Mouse (Mus musculus) heart, embryonic 10.5 days (tissue): Measurements from ENCODE around the gene Neu2. TPM values are rescaled to one million over a fixed set of nuclear protein-coding genes. Genes with fewer than 3 reads are reported as not detected.

Source experiments
- DNase-seq: peaks from one replicate; pipeline ENCODE4 v3.0.0-alpha.2; 2017; ENCODE audit warnings: low spot score
- H3K27ac ChIP-seq: fragments of 300-500 bp; sonication (generic); 2 replicates; pipeline ENCODE4 v1.5.1; 2016; ENCODE audit warnings: mild to moderate bottlenecking
- H3K27me3 ChIP-seq: fragments of 300-500 bp; sonication (generic); 2 replicates; pipeline ENCODE4 v1.6.1; 2016; ENCODE audit warnings: mild to moderate bottlenecking; ENCODE audit not compliant: poor library complexity, insufficient read depth, severe bottlenecking
- H3K36me3 ChIP-seq: fragments of 300-500 bp; sonication (generic); 2 replicates; pipeline ENCODE4 v1.6.1; 2016; ENCODE audit warnings: mild to moderate bottlenecking, moderate library complexity
- H3K4me1 ChIP-seq: fragments of 300-500 bp; sonication (generic); 2 replicates; pipeline ENCODE4 v1.6.1; 2016; ENCODE audit warnings: mild to moderate bottlenecking
- H3K4me3 ChIP-seq: fragments of 300-500 bp; sonication (generic); 2 replicates; pipeline ENCODE4 v1.5.1; 2016; ENCODE audit warnings: mild to moderate bottlenecking, moderate library complexity
- H3K9me3 ChIP-seq: fragments of 300-500 bp; sonication (generic); 2 replicates; pipeline ENCODE4 v1.6.1; 2016; ENCODE audit warnings: mild to moderate bottlenecking, moderate library complexity
- WGBS: fragments of 180-500 bp; shearing (Covaris S2); methylation state at CpG from one replicate; pipeline ENCODE4 v1.1.7; 2016; 5-methylcytosine and 5-hydroxymethylcytosine counted together
- polyA plus RNA-seq: library from polyadenylated mRNA; unstranded; fragments of >200 nt; fragmentation: Nextera tagmentation; extraction: Ambion mirVana; gene quantifications from 2 replicates; pipeline ENCODE4 v1.2.1, GENCODE M21; 2016

Neu2 gene
- polyA plus RNA-seq, 1 experiment from 2014 or later: 0.18 TPM

- Histone ChIP-seq H3K4me1 (peaks cover 30% of the 10 kb centered on the region), H3K9me3 (no peaks in the 10 kb centered on the region), H3K27me3 (no peaks in the 10 kb centered on the region), H3K36me3 (no peaks in the 10 kb centered on the region), H3K4me3 (no peak overlapping the region), H3K27ac (no peak overlapping the region)
- WGBS: 87% methylated on average over 6 of the region's 6 CpGs
- no peak for DNase-seq
Measured at GRCm38 (mm10) chr1:87625254-87626025, 115.8 kb downstream of the Neu2 start.

GRCm38 (mm10) chr1:87626344-87626743 is 116.7 kb downstream of the Neu2 start:
- no peaks in the 10 kb centered on the region for H3K36me3 ChIP-seq
- H3K4me1 ChIP-seq: peaks cover 27% of the 10 kb centered on the region
- no peaks in the 10 kb centered on the region for H3K9me3 ChIP-seq
- peak overlapping the region; percentile 17; the same call in 1 of the 2 replicates for H3K27ac ChIP-seq
- WGBS: 32% methylated on average over 2 of the region's 2 CpGs
- peak; percentile 81 for DNase-seq
- no peaks in the 10 kb centered on the region for H3K27me3 ChIP-seq
- H3K4me3 ChIP-seq: no peak overlapping the region

DNA sequence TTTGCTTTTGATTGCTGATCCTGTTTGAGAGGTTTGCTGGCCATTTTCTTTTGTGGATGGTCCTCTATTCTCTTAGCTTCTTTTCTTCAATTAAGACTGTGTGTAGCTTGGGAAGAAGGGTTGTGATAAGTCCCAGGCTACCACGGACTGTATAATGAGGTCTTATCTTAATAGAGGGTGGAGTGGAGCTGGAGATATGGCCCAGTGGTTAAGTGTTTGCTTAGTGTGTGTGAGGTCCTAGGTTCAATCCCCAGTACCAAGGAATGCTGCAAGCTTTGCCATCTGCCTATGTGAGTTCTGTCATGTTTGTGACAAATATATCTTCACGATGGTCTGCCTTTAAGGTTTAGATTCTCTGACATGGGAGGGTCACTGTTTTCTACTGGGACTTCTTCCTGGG is 118.4 kb downstream of the Neu2 start:
- no peak for DNase-seq
- H3K9me3 ChIP-seq: no peaks in the 10 kb centered on the region
- no peaks in the 10 kb centered on the region for H3K27me3 ChIP-seq
- H3K27ac ChIP-seq: no peak overlapping the region
- no peaks in the 10 kb centered on the region for H3K36me3 ChIP-seq
- H3K4me3 ChIP-seq: no peak overlapping the region
- H3K4me1 ChIP-seq: peaks cover 17% of the 10 kb centered on the region
- WGBS: 23% methylated on average over 2 of the region's 2 CpGs

DNA sequence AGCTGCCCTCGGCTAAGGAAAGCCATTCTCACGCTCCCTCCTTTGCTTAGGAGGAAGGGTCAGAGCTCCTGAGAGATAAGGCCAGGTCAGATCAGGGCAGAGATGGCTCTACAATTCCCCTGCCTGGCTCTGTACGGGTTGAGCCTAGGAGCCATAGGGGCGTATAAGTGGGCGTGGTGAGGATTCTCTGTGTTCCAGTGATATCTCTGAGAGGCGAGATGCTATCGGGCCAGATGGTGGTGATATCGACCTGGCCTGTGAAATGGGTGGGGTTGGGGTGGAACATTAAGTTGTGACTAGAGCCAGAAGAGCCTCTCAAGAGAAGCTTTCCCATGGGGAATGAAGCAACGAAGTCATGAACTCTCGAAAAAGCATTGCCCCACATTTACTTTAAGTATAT is 121.9 kb downstream of the Neu2 start:
- DNase-seq: no peak
- 53% methylated on average over 10 of the region's 10 CpGs for WGBS
- H3K27ac ChIP-seq: no peak overlapping the region
- peaks cover 14% of the 10 kb centered on the region for H3K4me1 ChIP-seq
- no peaks in the 10 kb centered on the region for H3K36me3 ChIP-seq
- H3K4me3 ChIP-seq: no peak overlapping the region
- H3K9me3 ChIP-seq: no peaks in the 10 kb centered on the region
- H3K27me3 ChIP-seq: no peaks in the 10 kb centered on the region

DNA sequence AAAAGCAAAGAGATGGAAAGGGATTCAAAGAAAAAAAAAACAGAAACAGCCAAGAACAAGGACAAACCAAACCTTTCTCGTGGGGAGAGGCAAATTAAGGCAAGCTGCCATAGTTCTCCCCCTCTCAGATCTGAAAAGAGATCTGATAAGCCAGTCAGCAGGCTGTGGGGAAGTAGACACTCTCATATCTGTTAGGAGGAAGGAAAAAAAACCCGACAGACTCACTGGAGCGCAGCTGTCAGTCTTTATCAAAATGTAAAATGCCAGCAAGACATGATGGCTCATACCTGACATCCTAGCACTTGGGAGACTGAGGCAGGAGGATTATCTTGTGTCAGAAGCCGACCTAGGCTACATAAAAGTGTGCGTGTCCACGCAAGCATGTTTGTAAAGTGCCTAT is 122.5 kb downstream of the Neu2 start:
- H3K36me3 ChIP-seq: no peaks in the 10 kb centered on the region
- DNase-seq: no peak
- no peaks in the 10 kb centered on the region for H3K9me3 ChIP-seq
- H3K4me3 ChIP-seq: no peak overlapping the region
- no peaks in the 10 kb centered on the region for H3K27me3 ChIP-seq
- peaks cover 14% of the 10 kb centered on the region for H3K4me1 ChIP-seq
- H3K27ac ChIP-seq: no peak overlapping the region
- WGBS: 52% methylated on average over 6 of the region's 6 CpGs

DNA sequence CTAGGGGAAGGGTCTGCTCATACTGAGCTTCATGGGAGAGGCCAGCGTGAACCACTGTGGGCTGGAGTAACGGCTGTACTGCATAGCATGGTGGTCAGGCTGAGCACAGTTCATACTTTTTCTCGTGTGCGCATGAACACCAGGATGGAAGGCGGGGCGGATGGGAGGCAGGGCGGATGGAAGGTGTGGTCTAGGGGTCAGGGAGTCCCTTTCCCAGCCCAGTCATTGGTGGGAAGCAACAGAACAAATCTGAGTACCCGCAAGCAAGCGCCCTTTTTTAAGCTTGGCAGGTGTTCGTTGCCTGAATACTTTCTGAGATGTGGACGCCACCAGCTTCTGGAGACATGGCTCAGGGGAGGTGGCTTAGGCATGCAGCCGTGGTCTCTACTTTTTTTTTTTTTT is 127.0 kb downstream of the Neu2 start:
- no peak overlapping the region for H3K4me3 ChIP-seq
- no peaks in the 10 kb centered on the region for H3K27me3 ChIP-seq
- 85% methylated on average over 12 of the region's 12 CpGs for WGBS
- H3K9me3 ChIP-seq: no peaks in the 10 kb centered on the region
- DNase-seq: no peak
- 0 out of 2 replicates have a peak overlapping the region, but pooled peaks have one; percentile 31 for H3K27ac ChIP-seq
- H3K36me3 ChIP-seq: no peaks in the 10 kb centered on the region
- H3K4me1 ChIP-seq: peaks cover 19% of the 10 kb centered on the region; the same call in 1 of the 2 replicates

GRCm38 (mm10) chr1:87637121-87637877 is 127.6 kb downstream of the Neu2 start:
- peak; percentile 96 for DNase-seq
- no peak overlapping the region for H3K4me3 ChIP-seq
- H3K36me3 ChIP-seq: no peaks in the 10 kb centered on the region
- peak overlapping the region; percentile 73 for H3K27ac ChIP-seq
- H3K4me1 ChIP-seq: peaks cover 19% of the 10 kb centered on the region; the same call in 1 of the 2 replicates
- WGBS: 79% methylated on average over 4 of the region's 4 CpGs
- H3K9me3 ChIP-seq: no peaks in the 10 kb centered on the region
- no peaks in the 10 kb centered on the region for H3K27me3 ChIP-seq

DNA sequence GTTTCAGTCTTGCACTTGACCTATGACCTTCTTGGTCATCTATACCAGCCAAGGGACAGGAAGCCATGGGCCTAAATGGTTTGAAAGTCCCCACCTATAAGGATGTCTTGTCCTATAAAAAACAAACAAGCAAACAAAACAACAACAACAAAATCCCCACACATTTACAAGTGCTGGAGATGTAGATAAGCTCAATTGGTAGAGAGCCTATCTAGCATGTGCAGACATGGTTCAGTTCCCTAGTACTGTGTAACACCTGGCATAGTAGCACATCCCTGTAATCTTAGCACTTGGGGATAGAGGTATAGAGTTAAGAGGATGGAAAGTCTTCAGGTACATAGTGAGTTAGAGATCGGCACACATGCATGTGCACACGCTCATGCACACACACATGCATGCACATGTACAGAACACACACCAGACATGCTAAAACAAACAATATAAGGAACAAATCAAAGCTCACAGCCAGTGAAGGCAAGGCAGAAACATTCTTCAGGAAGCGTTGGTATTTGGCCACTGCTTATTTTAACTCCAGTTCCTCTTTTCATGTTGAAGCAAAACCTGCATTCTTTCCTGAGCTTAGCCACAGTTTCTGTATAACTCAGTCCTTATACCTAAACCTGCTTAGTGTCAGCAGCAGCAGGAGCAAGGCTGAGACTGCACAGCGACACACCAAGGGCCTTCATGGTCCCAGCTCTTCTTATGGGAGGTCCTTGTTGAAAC is 128.3 kb downstream of the Neu2 start:
- H3K4me3 ChIP-seq: no peak overlapping the region
- peaks cover 19% of the 10 kb centered on the region; the same call in 1 of the 2 replicates for H3K4me1 ChIP-seq
- H3K9me3 ChIP-seq: no peaks in the 10 kb centered on the region
- H3K27me3 ChIP-seq: no peaks in the 10 kb centered on the region
- no peak overlapping the region; the same call in 1 of the 2 replicates for H3K27ac ChIP-seq
- WGBS: 84% methylated on average over 4 of the region's 4 CpGs
- DNase-seq: no peak
- H3K36me3 ChIP-seq: no peaks in the 10 kb centered on the region

- peaks cover 19% of the 10 kb centered on the region; the same call in 1 of the 2 replicates for H3K4me1 ChIP-seq
- WGBS: 72% methylated on average over 8 of the region's 8 CpGs
- H3K27ac ChIP-seq: peak overlapping the region; percentile 74
- DNase-seq: no peak
- no peaks in the 10 kb centered on the region for H3K9me3 ChIP-seq
- no peaks in the 10 kb centered on the region for H3K27me3 ChIP-seq
- no peak overlapping the region for H3K4me3 ChIP-seq
- no peaks in the 10 kb centered on the region for H3K36me3 ChIP-seq
Measured at GRCm38 (mm10) chr1:87639724-87640123, 130.0 kb downstream of the Neu2 start.

- H3K9me3 ChIP-seq: no peaks in the 10 kb centered on the region
- no peak for DNase-seq
- H3K27ac ChIP-seq: peak overlapping the region; percentile 74
- no peaks in the 10 kb centered on the region for H3K36me3 ChIP-seq
- WGBS: 56% methylated on average over 17 of the region's 17 CpGs
- no peaks in the 10 kb centered on the region for H3K27me3 ChIP-seq
- H3K4me3 ChIP-seq: no peak overlapping the region
- peaks cover 19% of the 10 kb centered on the region; the same call in 1 of the 2 replicates for H3K4me1 ChIP-seq
Measured at GRCm38 (mm10) chr1:87640165-87640661, 130.5 kb downstream of the Neu2 start.

- Histone ChIP-seq H3K4me1 (peaks cover 7% of the 10 kb centered on the region; the same call in 1 of the 2 replicates), H3K4me3 (no peak overlapping the region), H3K9me3 (no peaks in the 10 kb centered on the region), H3K36me3 (no peaks in the 10 kb centered on the region), H3K27ac (no peak overlapping the region), H3K27me3 (no peaks in the 10 kb centered on the region)
- 79% methylated on average over 7 of the region's 7 CpGs for WGBS
- DNase-seq: no peak
Measured at GRCm38 (mm10) chr1:87643016-87643415, 133.3 kb downstream of the Neu2 start.

DNA sequence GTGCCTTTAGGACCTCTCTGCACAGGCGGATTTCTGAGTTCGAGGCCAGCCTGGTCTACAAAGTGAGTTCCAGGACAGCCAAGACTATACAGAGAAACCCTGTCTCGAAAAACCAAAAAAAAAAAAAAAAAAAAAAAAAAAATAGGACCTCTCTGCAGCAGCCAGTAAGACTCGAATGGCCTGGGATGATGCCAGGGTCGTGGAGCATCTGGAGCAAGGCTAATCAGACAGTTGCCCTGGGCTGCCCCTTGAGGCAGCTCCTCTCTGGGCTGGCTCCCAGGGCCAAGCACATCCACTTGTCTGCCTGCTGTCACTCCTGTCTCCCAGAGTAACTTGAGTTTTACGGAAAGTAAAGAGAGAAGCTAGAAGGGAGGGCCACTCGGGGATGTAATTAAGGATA is 135.4 kb downstream of the Neu2 start:
- 68% methylated on average over 7 of the region's 7 CpGs for WGBS
- no peaks in the 10 kb centered on the region for H3K9me3 ChIP-seq
- no peak for DNase-seq
- H3K27me3 ChIP-seq: no peaks in the 10 kb centered on the region
- peaks cover 8% of the 10 kb centered on the region; the same call in 1 of the 2 replicates for H3K4me1 ChIP-seq
- H3K36me3 ChIP-seq: no peaks in the 10 kb centered on the region
- no peak overlapping the region for H3K27ac ChIP-seq
- no peak overlapping the region for H3K4me3 ChIP-seq
